Mouse (Mus musculus) embryonic facial prominence, embryonic 12.5 days (tissue): ENCODE results near the gene Olfr106-ps. TPM values are rescaled to one million over a fixed set of nuclear protein-coding genes. Genes with fewer than 3 reads are reported as not detected.

Experiments
- ATAC-seq: fragments of 200-750 bp; cut with Nextera tagmentation; 2 replicates; pipeline ENCODE4 v1.8.0; 2017; ENCODE audit not compliant: insufficient number of reproducible peaks, insufficient read depth, low FRiP score, low TSS enrichment
- H3K27ac ChIP-seq: fragments of 300-500 bp; sonication (generic); 2 replicates; pipeline ENCODE4 v1.5.1; 2016; ENCODE audit warnings: mild to moderate bottlenecking
- H3K27me3 ChIP-seq: fragments of 300-500 bp; sonication (generic); 2 replicates; pipeline ENCODE4 v1.6.1; 2016; ENCODE audit warnings: mild to moderate bottlenecking, moderate library complexity
- H3K36me3 ChIP-seq: fragments of 300-500 bp; sonication (generic); 2 replicates; pipeline ENCODE4 v1.6.1; 2016; ENCODE audit warnings: mild to moderate bottlenecking
- H3K4me1 ChIP-seq: fragments of 300-500 bp; sonication (generic); 2 replicates; pipeline ENCODE4 v1.6.1; 2016
- H3K4me2 ChIP-seq: fragments of 300-500 bp; sonication (generic); replicated peaks from 2 replicates; pipeline ENCODE4 v1.6.1; 2016; ENCODE audit warnings: mild to moderate bottlenecking, moderate library complexity
- H3K4me3 ChIP-seq: fragments of 300-500 bp; sonication (generic); 2 replicates; pipeline ENCODE4 v1.5.1; 2016; ENCODE audit warnings: mild to moderate bottlenecking
- H3K9ac ChIP-seq: fragments of 300-500 bp; sonication (generic); 2 replicates; pipeline ENCODE4 v1.6.1; 2016; ENCODE audit warnings: mild to moderate bottlenecking, moderate library complexity
- H3K9me3 ChIP-seq: fragments of 300-500 bp; sonication (generic); 2 replicates; pipeline ENCODE4 v1.6.1; 2016; ENCODE audit warnings: mild to moderate bottlenecking, moderate library complexity
- WGBS: fragments of 180-500 bp; shearing (Covaris S2); methylation state at CpG from one replicate; pipeline ENCODE4 v1.1.7; 2016; 5-methylcytosine and 5-hydroxymethylcytosine counted together
- polyA plus RNA-seq: library from polyadenylated mRNA; unstranded; fragments of >200 nt; fragmentation: Nextera tagmentation; extraction: Ambion mirVana; gene quantifications from 2 replicates; pipeline ENCODE4 v1.2.1, GENCODE M21; 2016

Olfr106-ps gene
- polyA plus RNA-seq = not detected in 2 replicates

- H3K27ac ChIP-seq = no peak within 1 kb of the TSS
- WGBS = 72% methylated on average over 1 of the region's 1 CpGs
- no peak within 1 kb of the TSS for H3K4me2 ChIP-seq
- no peaks in the 10 kb centered on the region for H3K4me1 ChIP-seq
- H3K9ac ChIP-seq = no peak within 1 kb of the TSS
- H3K4me3 ChIP-seq = no peak within 1 kb of the TSS
- no peak for ATAC-seq
- H3K27me3 ChIP-seq = no peaks in the 10 kb centered on the region
- no peaks in the 10 kb centered on the region for H3K9me3 ChIP-seq
- no peaks in the 10 kb centered on the region for H3K36me3 ChIP-seq
These were observed at the start of gene Olfr106-ps for GRCm38 (mm10) chr17:37390093-37390492. Gene Olfr106-ps (plus strand): TSS chr17:37390393.

GRCm38 (mm10) chr17:37359282-37359681, 30.9 kb upstream of the Olfr106-ps start, which contains the start of gene Olfr104-ps:
Gene Olfr104-ps (plus strand): TSS chr17:37359582.
- no peak within 1 kb of the TSS for H3K9ac ChIP-seq
- no peaks in the 10 kb centered on the region for H3K4me1 ChIP-seq
- no peaks in the 10 kb centered on the region for H3K27me3 ChIP-seq
- no peaks in the 10 kb centered on the region for H3K36me3 ChIP-seq
- H3K9me3 ChIP-seq = no peaks in the 10 kb centered on the region
- H3K4me3 ChIP-seq = no peak within 1 kb of the TSS
- H3K4me2 ChIP-seq = no peak within 1 kb of the TSS
- no peak within 1 kb of the TSS for H3K27ac ChIP-seq
- no peak for ATAC-seq

GRCm38 (mm10) chr17:37378733-37379132, 11.5 kb upstream of the Olfr106-ps start, which contains the start of gene Olfr105-ps:
Gene Olfr105-ps (plus strand): TSS chr17:37379033.
- no peaks in the 10 kb centered on the region for H3K36me3 ChIP-seq
- no peak for ATAC-seq
- H3K27me3 ChIP-seq = no peaks in the 10 kb centered on the region
- no peak within 1 kb of the TSS for H3K9ac ChIP-seq
- no peak within 1 kb of the TSS for H3K4me3 ChIP-seq
- no peak within 1 kb of the TSS for H3K4me2 ChIP-seq
- no peaks in the 10 kb centered on the region for H3K9me3 ChIP-seq
- H3K27ac ChIP-seq = no peak within 1 kb of the TSS
- no peaks in the 10 kb centered on the region for H3K4me1 ChIP-seq

GRCm38 (mm10) chr17:37398926-37399325, 8.7 kb downstream of the Olfr106-ps start, which contains the start of gene Olfr107:
Gene Olfr107 (plus strand): TSS chr17:37399226.
- H3K36me3 ChIP-seq = no peaks in the 10 kb centered on the region
- no peak within 1 kb of the TSS for H3K27ac ChIP-seq
- 77% methylated on average over 3 of the region's 3 CpGs for WGBS
- no peak within 1 kb of the TSS for H3K4me3 ChIP-seq
- H3K4me2 ChIP-seq = no peak within 1 kb of the TSS
- H3K27me3 ChIP-seq = no peaks in the 10 kb centered on the region
- no peaks in the 10 kb centered on the region for H3K4me1 ChIP-seq
- no peak for ATAC-seq
- no peaks in the 10 kb centered on the region for H3K9me3 ChIP-seq
- H3K9ac ChIP-seq = no peak within 1 kb of the TSS

DNA sequence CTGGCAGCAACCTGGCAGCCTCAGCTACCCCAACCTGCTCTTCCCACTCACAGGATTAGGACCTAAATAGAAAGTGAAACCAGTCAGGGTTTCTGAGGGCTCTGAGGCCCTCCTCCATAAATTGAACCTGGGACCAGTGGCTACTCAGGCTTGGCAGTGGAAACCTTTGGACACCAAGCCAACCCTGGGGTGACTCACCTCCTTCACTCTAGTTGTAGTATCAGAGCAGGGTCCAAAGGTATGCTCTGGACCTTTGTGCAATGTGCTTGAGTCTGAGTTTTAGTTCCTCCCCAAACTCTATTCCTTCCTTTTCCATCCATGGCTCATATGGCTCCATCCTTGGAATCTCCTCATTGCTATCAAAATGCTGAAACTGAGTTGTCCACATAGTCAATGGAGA, 23.2 kb downstream of the Olfr106-ps start:
- Histone ChIP-seq H3K27ac (no peak overlapping the region), H3K9ac (no peak overlapping the region), H3K36me3 (no peaks in the 10 kb centered on the region), H3K4me2 (no peak overlapping the region), H3K4me3 (no peak overlapping the region), H3K27me3 (no peaks in the 10 kb centered on the region), H3K9me3 (no peaks in the 10 kb centered on the region), H3K4me1 (no peaks in the 10 kb centered on the region)
- ATAC-seq = no peak

GRCm38 (mm10) chr17:37445180-37445579, 55.0 kb downstream of the Olfr106-ps start, which contains the start of gene Olfr108:
Gene Olfr108 (plus strand): TSS chr17:37445480.
- WGBS = 85% methylated on average over 1 of the region's 1 CpGs
- no peak within 1 kb of the TSS for H3K9ac ChIP-seq
- H3K4me1 ChIP-seq = no peaks in the 10 kb centered on the region
- H3K9me3 ChIP-seq = no peaks in the 10 kb centered on the region
- H3K4me2 ChIP-seq = no peak within 1 kb of the TSS
- no peak within 1 kb of the TSS for H3K4me3 ChIP-seq
- no peak within 1 kb of the TSS for H3K27ac ChIP-seq
- no peaks in the 10 kb centered on the region for H3K27me3 ChIP-seq
- H3K36me3 ChIP-seq = no peaks in the 10 kb centered on the region
- ATAC-seq = no peak

Other genes starting within 250 kb of the Olfr106-ps start
- gene Olfr93, start 228.9 kb upstream of the Olfr106-ps start, polyA plus RNA-seq = not detected in 2 replicates
- 0.18 TPM in 1 of 2 replicates, not detected in the other for gene Ubd, start 196.5 kb upstream of the Olfr106-ps start, polyA plus RNA-seq
- 0.17 TPM in 1 of 2 replicates, not detected in the other for gene Olfr94, start 189.4 kb upstream of the Olfr106-ps start, polyA plus RNA-seq
- not detected in 2 replicates for gene Olfr95, start 177.3 kb upstream of the Olfr106-ps start, polyA plus RNA-seq
- not detected in 2 replicates for gene Olfr96, start 170.2 kb upstream of the Olfr106-ps start, polyA plus RNA-seq
- gene Olfr97, start 153.1 kb upstream of the Olfr106-ps start, polyA plus RNA-seq = not detected in 2 replicates
- not detected in 2 replicates for gene Olfr98, start 126.6 kb upstream of the Olfr106-ps start, polyA plus RNA-seq
- gene H2-M3, start 120.2 kb upstream of the Olfr106-ps start, polyA plus RNA-seq = 1.4 and 1.5 TPM in 2 replicates
- gene Olfr99, start 106.9 kb upstream of the Olfr106-ps start, polyA plus RNA-seq = not detected in 2 replicates
- not detected in 2 replicates for gene Olfr101, start 86.1 kb upstream of the Olfr106-ps start, polyA plus RNA-seq
- gene Olfr102, start 73.3 kb upstream of the Olfr106-ps start, polyA plus RNA-seq = not detected in 2 replicates
- gene Olfr103, start 50.7 kb upstream of the Olfr106-ps start, polyA plus RNA-seq = not detected in 2 replicates
- gene Olfr104-ps, start 30.8 kb upstream of the Olfr106-ps start, polyA plus RNA-seq = not detected in 2 replicates
- gene Olfr105-ps, start 11.4 kb upstream of the Olfr106-ps start, polyA plus RNA-seq = not detected in 2 replicates
- gene Olfr107, start 8.8 kb downstream of the Olfr106-ps start, polyA plus RNA-seq = not detected in 2 replicates
- not detected in 2 replicates for gene Olfr108, start 55.1 kb downstream of the Olfr106-ps start, polyA plus RNA-seq
- gene Olfr109, start 68.5 kb downstream of the Olfr106-ps start, polyA plus RNA-seq = not detected in 2 replicates
- gene H2-M2, start 93.2 kb downstream of the Olfr106-ps start, polyA plus RNA-seq = not detected in 2 replicates
- not detected in 2 replicates for gene Olfr110, start 102.1 kb downstream of the Olfr106-ps start, polyA plus RNA-seq
- not detected in 2 replicates for gene Olfr111, start 117.6 kb downstream of the Olfr106-ps start, polyA plus RNA-seq
- not detected in 2 replicates for gene Olfr112, start 179.1 kb downstream of the Olfr106-ps start, polyA plus RNA-seq
- not detected in 2 replicates for gene Olfr113, start 187.3 kb downstream of the Olfr106-ps start, polyA plus RNA-seq
- not detected in 2 replicates for gene Olfr114, start 202.3 kb downstream of the Olfr106-ps start, polyA plus RNA-seq
- gene Olfr115, start 236.7 kb downstream of the Olfr106-ps start, polyA plus RNA-seq = not detected in 2 replicates
- not detected in 2 replicates for gene Olfr116, start 236.8 kb downstream of the Olfr106-ps start, polyA plus RNA-seq